Mouse (Mus musculus): ENCODE measurements around the gene Slc5a6.

GRCm38 (mm10) chr5:30999324-30999723 lies 49.4 kb downstream of the Slc5a6 start:
- TF ChIP-seq POLR2A (IDR thresholded peaks at IDR 0.05; ENCODE audit: borderline replicate concordance, low read depth, low read length) (no peak), CTCF (IDR thresholded peaks at IDR 0.05; ENCODE audit: low read depth, low read length) (no peak)
